Mouse (Mus musculus) G1E-ER4 (cell line): ENCODE data around the gene Lrig1. TPM values are rescaled to one million over a fixed set of nuclear protein-coding genes. Genes with fewer than 3 reads are reported as not detected.

Source experiments
- GATA1 ChIP-seq: IDR thresholded peaks from one replicate; pipeline ENCODE4 v1.8.0; 2012; ENCODE audit warnings: low read length, inconsistent platforms
- polyA plus RNA-seq: library from polyadenylated mRNA; stranded (reverse); fragments of >175 nt; gene quantifications from 2 replicates; pipeline ENCODE4 v1.2.3, GENCODE M21; 2012

The Lrig1 gene
- polyA plus RNA-seq, 1 experiment = 3.7 TPM

GRCm38 (mm10) chr6:94647574-94648430 lies 52.2 kb downstream of the Lrig1 start:
- TF ChIP-seq GATA1 = no peak

- TF ChIP-seq GATA1 = no peak
Observed at GRCm38 (mm10) chr6:94646902-94647301, 53.1 kb downstream of the Lrig1 start.

GRCm38 (mm10) chr6:94646274-94646863 lies 53.6 kb downstream of the Lrig1 start:
- no peak for TF ChIP-seq GATA1

- no peak for TF ChIP-seq GATA1
Observed at GRCm38 (mm10) chr6:94645723-94646122, 54.2 kb downstream of the Lrig1 start.

GRCm38 (mm10) chr6:94644641-94645040 lies 55.3 kb downstream of the Lrig1 start:
- no peak for TF ChIP-seq GATA1

GRCm38 (mm10) chr6:94643989-94644388 lies 56.0 kb downstream of the Lrig1 start:
- no peak for TF ChIP-seq GATA1

GRCm38 (mm10) chr6:94642048-94642447 lies 57.9 kb downstream of the Lrig1 start:
- no peak for TF ChIP-seq GATA1

- TF ChIP-seq GATA1 = no peak
Observed at GRCm38 (mm10) chr6:94640297-94640696, 59.7 kb downstream of the Lrig1 start.

GRCm38 (mm10) chr6:94637024-94637434 lies 62.9 kb downstream of the Lrig1 start:
- no peak for TF ChIP-seq GATA1

GRCm38 (mm10) chr6:94635343-94635742 lies 64.6 kb downstream of the Lrig1 start:
- TF ChIP-seq GATA1 = no peak

GRCm38 (mm10) chr6:94634710-94635109 lies 65.2 kb downstream of the Lrig1 start:
- no peak for TF ChIP-seq GATA1

GRCm38 (mm10) chr6:94634274-94634673 lies 65.7 kb downstream of the Lrig1 start:
- TF ChIP-seq GATA1 = no peak

- no peak for TF ChIP-seq GATA1
Observed at GRCm38 (mm10) chr6:94631779-94632082, 68.2 kb downstream of the Lrig1 start.

GRCm38 (mm10) chr6:94631051-94631778 lies 68.7 kb downstream of the Lrig1 start:
- TF ChIP-seq GATA1 = no peak

GRCm38 (mm10) chr6:94628787-94629186 lies 71.2 kb downstream of the Lrig1 start:
- TF ChIP-seq GATA1 = no peak
